9 mouse cellular contexts compared by ENCODE assay signal in the genomic region with DNA sequence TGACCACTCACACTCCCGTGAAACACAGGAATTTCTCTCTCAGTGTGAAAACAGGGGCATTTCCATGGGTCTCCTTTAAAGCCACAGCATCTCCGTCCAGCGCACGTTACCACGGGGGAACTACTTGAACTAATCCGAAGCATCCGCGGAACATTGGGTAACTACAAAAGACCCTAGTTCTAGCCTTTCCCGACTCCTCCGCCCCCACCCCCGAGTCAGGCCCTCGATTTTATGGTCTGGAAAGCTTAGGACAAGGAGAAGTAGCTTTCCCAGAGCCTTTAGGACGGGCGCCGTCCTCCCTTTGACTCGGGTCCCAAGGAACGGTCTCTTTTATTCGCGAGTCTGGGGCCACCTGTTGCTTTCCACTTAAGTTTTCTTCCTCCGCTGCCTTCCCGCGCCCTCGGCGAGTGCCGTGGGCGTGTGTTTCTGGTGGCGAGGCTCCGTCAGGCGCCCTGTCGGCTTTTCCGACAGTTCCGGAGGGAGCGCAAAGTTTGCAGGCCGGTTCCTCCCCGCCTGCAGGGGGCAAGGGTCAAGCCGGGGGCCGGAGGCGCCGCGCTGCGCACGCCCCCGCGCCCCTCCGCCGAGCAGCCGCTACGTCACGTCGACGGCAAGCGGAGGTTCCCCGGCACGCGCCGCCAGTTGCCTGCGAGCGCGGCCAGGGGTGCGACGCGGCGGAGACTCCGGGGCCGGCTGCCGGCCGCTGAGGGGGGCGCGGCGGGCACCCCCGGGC. TPM values are rescaled to one million over a fixed set of nuclear protein-coding genes. Genes with fewer than 3 reads are reported as not detected.
DNase-seq lines count a peak whose midpoint lies in the region; ATAC-seq lines count a peak whose summit lies in the region.
"Had no signal": no experiment of that assay in that cellular context is flagged by ENCODE, and none has a peak within 500 bp of the region (broad histone marks: within the 10 kb centered on the region; RNA-seq: fewer than 3 reads in every experiment).

No protein-coding gene starts in this region.

- ATAC-seq in heart, embryonic 11.5 days (replicated peaks; ENCODE audit: insufficient number of reproducible peaks, low FRiP score, low TSS enrichment), result peak; percentile 55; the same call in 1 of the 2 replicates
- peak; percentile 61 for ATAC-seq in forebrain, embryonic 15.5 days (replicated peaks)

- peak overlapping the region; percentile 67 for H3K4me2 ChIP-seq in heart, embryonic 11.5 days
- H3K4me2 ChIP-seq in forebrain, embryonic 15.5 days (replicated peaks), result peak overlapping the region; percentile 75

- intact Hi-C loops in heart, postnatal 36 days (cut with DNase I), result no loop called here

- H3K4me3 ChIP-seq in heart, embryonic 11.5 days (ENCODE audit: low read depth, low read length), result peak overlapping the region; percentile 44
- H3K4me3 ChIP-seq in forebrain, embryonic 15.5 days, result peak overlapping the region; percentile 48
- H3K4me3 ChIP-seq: erythroblast, embryonic 14.5 days had no signal

- no peaks in the 10 kb centered on the region for H3K4me1 ChIP-seq in heart, embryonic 11.5 days (ENCODE audit: control insufficient read depth, insufficient read depth, low read length)
- H3K4me1 ChIP-seq in forebrain, embryonic 15.5 days, result no peaks in the 10 kb centered on the region

- H3K9me3 ChIP-seq in heart, embryonic 11.5 days (replicated peaks; ENCODE audit: control insufficient read depth, low read length), result no peaks in the 10 kb centered on the region
- H3K9me3 ChIP-seq in forebrain, embryonic 15.5 days, result no peaks in the 10 kb centered on the region

- H3K36me3 ChIP-seq in heart, embryonic 11.5 days (ENCODE audit: control insufficient read depth, insufficient read depth, low read length), result no peaks in the 10 kb centered on the region
- H3K36me3 ChIP-seq in forebrain, embryonic 15.5 days, result no peaks in the 10 kb centered on the region

- H3K27me3 ChIP-seq in heart, embryonic 11.5 days (ENCODE audit: control insufficient read depth, insufficient read depth, low read length), result peaks cover 3% of the 10 kb centered on the region; the same call in 1 of the 2 replicates
- peaks cover 6% of the 10 kb centered on the region; the same call in 1 of the 2 replicates for H3K27me3 ChIP-seq in forebrain, embryonic 15.5 days

- no peak overlapping the region for H3K27ac ChIP-seq in heart, embryonic 11.5 days (ENCODE audit: low read depth, low read length)
- H3K27ac ChIP-seq in forebrain, embryonic 15.5 days (replicated peaks), result no peak overlapping the region

- WGBS in heart, embryonic 11.5 days (ENCODE audit: insufficient replicate concordance), result 23% methylated on average over 42 of the region's 71 CpGs
- 31% methylated on average over 68 of the region's 71 CpGs for WGBS in forebrain, embryonic 15.5 days

- no peak for DNase-seq in heart, postnatal 36 days
- DNase-seq in Muller cell, postnatal 12 days (ENCODE audit: inconsistent ontology term), result peak; percentile 11
- DNase-seq in liver, result peak; percentile 4
- DNase-seq in retina, postnatal 1 day, result peak; percentile 57
- DNase-seq in gastrocnemius, postnatal 25 days, result no peak
- no peak for DNase-seq in heart, adult 11 months

- H3K9ac ChIP-seq in heart, embryonic 11.5 days (ENCODE audit: low read depth, low read length), result no peak overlapping the region
- no peak overlapping the region for H3K9ac ChIP-seq in forebrain, embryonic 15.5 days (replicated peaks)

RNA-seq across cellular contexts. Expression of gene Gm45194, which starts 3.3 kb away (rescaled TPM):
- polyA plus RNA-seq in heart, embryonic 11.5 days (2014; fragmentation: Nextera tagmentation; extraction: Ambion mirVana), result 1.5 TPM in 1 of 2 replicates, not detected in the other
- not detected for total RNA-seq in heart, postnatal 36 days (2021)
- 0.27 and 0.45 TPM in 2 replicates for polyA plus RNA-seq in forebrain, embryonic 15.5 days (2015; fragmentation: Nextera tagmentation; extraction: Ambion mirVana)
- total RNA-seq in gastrocnemius, postnatal 25 days (2021), result not detected
- polyA plus RNA-seq: erythroblast, embryonic 14.5 days had no signal

Comparison
In these comparisons a context has a peak if more than half of its experiments do, and no peak if none do; other contexts are left out.
1. DNase-seq: peak in Muller cell, postnatal 12 days (single experiment), liver (single experiment) and retina, postnatal 1 day (single experiment); none in heart, postnatal 36 days (0 of 2), gastrocnemius, postnatal 25 days (single experiment) and heart, adult 11 months (single experiment).